Mouse (Mus musculus): ENCODE results near the gene Ostc. TPM values are rescaled to one million over a fixed set of nuclear protein-coding genes. Genes with fewer than 3 reads are reported as not detected.

Gene Ostc
- 41.1 and 75.0 TPM in 2 replicates for polyA plus RNA-seq (2011; ENCODE audit: insufficient read depth, insufficient read length, low replicate concordance, missing spikeins)

DNA sequence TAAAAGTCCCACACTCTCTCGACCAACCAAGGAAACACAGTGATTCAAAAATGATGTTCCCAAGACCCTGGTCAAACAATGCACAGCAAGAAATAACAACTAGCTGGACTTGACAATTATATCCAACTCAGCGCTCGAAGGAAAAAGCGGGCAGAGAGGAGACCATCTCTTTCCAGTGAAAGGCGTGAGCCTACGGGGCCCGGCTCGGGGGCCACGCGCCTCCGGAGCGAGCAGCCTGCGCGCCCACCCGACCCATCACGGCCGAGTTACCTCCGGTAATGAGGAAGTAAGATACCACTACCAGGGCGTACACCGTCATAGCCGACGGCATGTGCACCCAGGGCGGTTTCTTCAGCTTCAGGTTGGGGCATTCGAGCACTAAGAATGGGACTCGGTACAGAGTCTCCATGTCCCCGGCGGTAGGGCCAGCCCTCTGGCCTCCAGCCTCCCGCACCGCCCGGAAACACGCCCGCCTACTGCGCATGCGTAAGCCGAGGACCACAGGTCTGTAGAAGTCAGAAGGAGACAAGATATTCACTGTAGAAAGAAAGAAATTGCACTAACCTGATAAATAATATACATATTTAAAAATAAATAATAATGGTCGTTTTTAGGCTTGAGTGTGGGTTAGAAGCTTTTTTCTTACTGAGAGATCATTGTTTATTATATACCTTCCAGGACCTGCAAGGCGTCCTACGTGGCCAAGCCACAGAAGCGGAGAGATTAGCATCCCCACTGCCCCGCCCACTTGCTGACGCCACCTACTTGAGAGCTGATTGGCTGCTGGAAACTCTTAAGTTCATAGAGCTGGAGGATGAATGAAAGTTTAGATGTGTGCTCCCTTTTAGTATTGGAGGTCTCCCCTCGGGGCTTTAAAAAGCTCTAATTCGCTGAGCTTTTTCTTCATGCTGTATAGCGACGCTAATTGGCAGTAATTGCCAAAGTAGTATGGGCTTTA lies at the start of gene Ostc:
Gene Ostc, minus strand, starts transcription at position 478 of the 958 bp plus-strand sequence.
- TF ChIP-seq POLR2A (IDR thresholded peaks at IDR 0.05; ENCODE audit: borderline replicate concordance, control insufficient read depth, low read depth, low read length) = peak; percentile 91; the same call in 1 of the 2 replicates
- no peak for TF ChIP-seq CTCF (IDR thresholded peaks at IDR 0.05; ENCODE audit: control insufficient read depth, insufficient read depth, low read length)
- under 1% methylated on average over 45 of the region's 45 CpGs for WGBS

GRCm38 (mm10) chr3:130758157-130758841 lies 49.1 kb upstream of the Ostc start:
- H3K4me3 ChIP-seq (replicated peaks; ENCODE audit: control insufficient read depth, low read depth, low read length) = no peak overlapping the region
- H3K27ac ChIP-seq (ENCODE audit: control insufficient read depth, insufficient read depth, low read depth, low read length, poor library complexity) = no peak overlapping the region
- WGBS = 90% methylated on average over 15 of the region's 15 CpGs
- TF ChIP-seq POLR2A (IDR thresholded peaks at IDR 0.05; ENCODE audit: borderline replicate concordance, control insufficient read depth, low read depth, low read length) (no peak), CTCF (IDR thresholded peaks at IDR 0.05; ENCODE audit: control insufficient read depth, insufficient read depth, low read length) (no peak)
- H3K4me1 ChIP-seq (ENCODE audit: control insufficient read depth, insufficient read depth, low read length) = no peaks in the 10 kb centered on the region

More for the DNA sequence above, at the start of gene Ostc:
- H3K4me3 ChIP-seq (replicated peaks; ENCODE audit: control insufficient read depth, low read depth, low read length) = peak within 1 kb of the TSS; percentile 95
- no peaks in the 10 kb centered on the region; the same call in 1 of the 2 replicates for H3K4me1 ChIP-seq (ENCODE audit: control insufficient read depth, insufficient read depth, low read length)
- peak within 1 kb of the TSS; percentile 69 for H3K27ac ChIP-seq (ENCODE audit: control insufficient read depth, insufficient read depth, low read depth, low read length, poor library complexity)

GRCm38 (mm10) chr3:130757117-130757852 lies 48.0 kb upstream of the Ostc start:
- 85% methylated on average over 8 of the region's 8 CpGs for WGBS
- H3K27ac ChIP-seq (ENCODE audit: control insufficient read depth, insufficient read depth, low read depth, low read length, poor library complexity) = no peak overlapping the region
- H3K4me3 ChIP-seq (replicated peaks; ENCODE audit: control insufficient read depth, low read depth, low read length) = no peak overlapping the region
- TF ChIP-seq POLR2A (IDR thresholded peaks at IDR 0.05; ENCODE audit: borderline replicate concordance, control insufficient read depth, low read depth, low read length) (no peak), CTCF (IDR thresholded peaks at IDR 0.05; ENCODE audit: control insufficient read depth, insufficient read depth, low read length) (no peak)
- no peaks in the 10 kb centered on the region for H3K4me1 ChIP-seq (ENCODE audit: control insufficient read depth, insufficient read depth, low read length)

GRCm38 (mm10) chr3:130749206-130749605 lies 40.0 kb upstream of the Ostc start:
- Histone ChIP-seq H3K4me1 (ENCODE audit: control insufficient read depth, insufficient read depth, low read length) (no peaks in the 10 kb centered on the region), H3K27ac (ENCODE audit: control insufficient read depth, insufficient read depth, low read depth, low read length, poor library complexity) (no peak overlapping the region), H3K4me3 (replicated peaks; ENCODE audit: control insufficient read depth, low read depth, low read length) (no peak overlapping the region)
- 73% methylated on average over 3 of the region's 3 CpGs for WGBS
- TF ChIP-seq CTCF (IDR thresholded peaks at IDR 0.05; ENCODE audit: control insufficient read depth, insufficient read depth, low read length) (no peak), POLR2A (IDR thresholded peaks at IDR 0.05; ENCODE audit: borderline replicate concordance, control insufficient read depth, low read depth, low read length) (no peak)

DNA sequence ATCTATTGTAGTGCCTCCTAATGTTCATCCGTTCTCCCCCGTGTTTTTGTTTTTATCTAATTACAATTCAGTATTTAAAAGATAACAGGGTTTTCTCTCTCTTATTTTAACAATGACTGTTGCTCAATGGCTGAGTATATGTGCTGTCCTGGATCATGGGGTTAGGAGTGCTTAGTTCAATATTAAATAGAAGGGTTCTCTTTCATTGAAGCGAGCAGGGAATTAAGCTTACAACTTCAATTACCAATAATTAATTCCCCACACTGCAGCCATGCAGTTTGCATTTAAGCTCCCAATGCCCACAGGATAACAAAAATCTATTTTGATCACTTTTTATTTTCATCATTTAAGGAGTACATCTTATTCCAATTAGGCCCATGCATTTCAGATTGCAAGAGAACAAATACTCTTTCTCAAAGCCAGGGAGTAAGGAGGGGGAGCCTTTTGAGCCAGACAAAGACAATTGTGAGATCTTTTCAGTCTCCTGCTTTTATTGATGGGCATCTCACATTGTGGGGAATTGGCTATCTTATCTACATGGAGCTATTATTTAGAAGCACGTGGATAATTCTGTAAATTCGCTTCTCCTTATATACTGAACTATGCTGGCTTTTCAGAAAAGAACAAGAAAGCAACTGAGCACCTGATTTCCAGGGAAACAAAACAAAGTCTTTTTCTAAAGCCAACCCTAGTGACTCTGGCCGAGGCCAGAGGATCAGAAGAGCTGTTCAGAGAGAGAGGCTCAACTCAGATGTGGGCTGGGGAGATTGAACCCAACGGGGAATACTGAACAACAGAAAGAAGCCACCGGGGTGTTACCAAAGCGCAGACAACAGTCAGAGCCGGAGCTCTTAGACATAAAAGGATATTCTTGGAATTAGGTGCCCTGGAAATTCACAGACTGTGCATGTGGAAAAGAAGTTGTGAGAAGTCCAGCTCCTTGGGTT lies 37.7 kb upstream of the Ostc start:
- TF ChIP-seq POLR2A (IDR thresholded peaks at IDR 0.05; ENCODE audit: borderline replicate concordance, control insufficient read depth, low read depth, low read length) (no peak), CTCF (IDR thresholded peaks at IDR 0.05; ENCODE audit: control insufficient read depth, insufficient read depth, low read length) (no peak)
- no peak overlapping the region for H3K4me3 ChIP-seq (replicated peaks; ENCODE audit: control insufficient read depth, low read depth, low read length)
- WGBS = 77% methylated on average over 10 of the region's 10 CpGs
- H3K4me1 ChIP-seq (ENCODE audit: control insufficient read depth, insufficient read depth, low read length) = no peaks in the 10 kb centered on the region
- H3K27ac ChIP-seq (ENCODE audit: control insufficient read depth, insufficient read depth, low read depth, low read length, poor library complexity) = no peak overlapping the region

DNA sequence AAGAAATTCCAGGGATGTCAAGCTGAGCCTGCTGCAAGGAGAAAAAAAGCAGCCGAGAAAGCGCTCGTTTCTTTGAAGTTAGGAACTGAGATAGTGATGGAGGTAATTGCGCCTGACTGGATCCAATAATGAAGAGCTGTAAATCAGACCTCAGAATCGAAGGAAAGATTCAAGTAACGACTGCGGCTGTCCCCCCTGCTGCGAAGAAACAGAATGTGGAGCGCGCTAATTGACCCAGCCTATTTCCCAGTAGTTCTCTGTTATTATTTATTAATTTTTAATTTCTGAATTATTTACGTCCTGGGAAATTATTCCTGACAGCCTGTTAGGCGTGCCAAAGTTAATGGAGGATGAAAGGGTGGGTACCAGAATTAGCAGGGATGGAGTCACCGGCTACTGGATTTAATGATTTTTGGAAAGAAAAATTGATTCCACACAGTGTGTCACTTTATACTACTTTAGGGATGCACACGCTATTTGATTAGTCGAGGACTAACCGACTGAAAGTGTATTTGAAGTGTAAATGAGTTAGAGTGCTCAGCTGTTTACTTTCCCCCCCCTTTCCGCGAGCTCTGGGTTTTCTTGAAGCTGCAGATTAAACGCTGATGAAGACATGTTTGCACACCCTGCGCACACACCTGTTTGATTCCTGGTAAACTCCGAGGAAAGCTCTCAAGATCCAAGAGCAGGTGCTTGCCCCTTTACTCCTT lies 28.6 kb upstream of the Ostc start:
- Histone ChIP-seq H3K27ac (ENCODE audit: control insufficient read depth, insufficient read depth, low read depth, low read length, poor library complexity) (no peak overlapping the region), H3K4me1 (ENCODE audit: control insufficient read depth, insufficient read depth, low read length) (no peaks in the 10 kb centered on the region), H3K4me3 (replicated peaks; ENCODE audit: control insufficient read depth, low read depth, low read length) (no peak overlapping the region)
- WGBS = 76% methylated on average over 21 of the region's 21 CpGs
- no peak for TF ChIP-seq CTCF (IDR thresholded peaks at IDR 0.05; ENCODE audit: control insufficient read depth, insufficient read depth, low read length)
- TF ChIP-seq POLR2A (IDR thresholded peaks at IDR 0.05; ENCODE audit: borderline replicate concordance, control insufficient read depth, low read depth, low read length) = no peak

All from bone marrow, adult 2 months (tissue).